Mouse (Mus musculus): ENCODE results near the gene Sbno1. TPM values are rescaled to one million over a fixed set of nuclear protein-coding genes. Genes with fewer than 3 reads are reported as not detected.
"Not testable (repeated sequence)": the region's sequence is repeated elsewhere in the genome, so short reads cannot be mapped to it uniquely, and the experiment has no call there.

Sbno1 gene
- polyA plus RNA-seq (2012): 0.28 and 0.32 TPM in 2 replicates

- Histone ChIP-seq H3K4me1 (ENCODE audit: control insufficient read depth) (peaks cover 43% of the 10 kb centered on the region), H3K27me3 (ENCODE audit: control insufficient read depth) (no peaks in the 10 kb centered on the region), H3K9me3 (ENCODE audit: control insufficient read depth, low read length) (no peaks in the 10 kb centered on the region), H3K4me3 (replicated peaks) (peak within 1 kb of the TSS; percentile 88), H3K36me3 (ENCODE audit: control insufficient read depth) (peaks cover 10% of the 10 kb centered on the region)
- TF ChIP-seq GATA1 (IDR thresholded peaks at IDR 0.05; ENCODE audit: low read length): no peak
- TF ChIP-seq TAL1 (IDR thresholded peaks at IDR 0.05; ENCODE audit: low read length): no peak
Measured at GRCm38 (mm10) chr5:124425412-124426259, at the start of gene Sbno1. TSS of gene Sbno1 (minus strand) at chr5:124426001.

GRCm38 (mm10) chr5:124470591-124471171 is 44.9 kb upstream of the Sbno1 start:
- Histone ChIP-seq H3K4me1 (ENCODE audit: control insufficient read depth) (peaks cover 11% of the 10 kb centered on the region), H3K36me3 (ENCODE audit: control insufficient read depth) (peaks cover 17% of the 10 kb centered on the region), H3K27me3 (ENCODE audit: control insufficient read depth) (no peaks in the 10 kb centered on the region), H3K9me3 (ENCODE audit: control insufficient read depth, low read length) (no peaks in the 10 kb centered on the region), H3K4me3 (replicated peaks) (no peak overlapping the region)
- TF ChIP-seq GATA1 (IDR thresholded peaks at IDR 0.05; ENCODE audit: low read length) (no peak), TAL1 (IDR thresholded peaks at IDR 0.05; ENCODE audit: low read length) (no peak)

- H3K4me1 ChIP-seq (ENCODE audit: control insufficient read depth): peaks cover 5% of the 10 kb centered on the region
- no peak for TF ChIP-seq TAL1 (IDR thresholded peaks at IDR 0.05; ENCODE audit: low read length)
- no peak for TF ChIP-seq GATA1 (IDR thresholded peaks at IDR 0.05; ENCODE audit: low read length)
- H3K36me3 ChIP-seq (ENCODE audit: control insufficient read depth): peaks cover 17% of the 10 kb centered on the region
- H3K4me3 ChIP-seq (replicated peaks): no peak overlapping the region
- H3K27me3 ChIP-seq (ENCODE audit: control insufficient read depth): no peaks in the 10 kb centered on the region
- no peaks in the 10 kb centered on the region for H3K9me3 ChIP-seq (ENCODE audit: control insufficient read depth, low read length)
Measured at GRCm38 (mm10) chr5:124469486-124469885, 43.7 kb upstream of the Sbno1 start.

GRCm38 (mm10) chr5:124468365-124468764 is 42.6 kb upstream of the Sbno1 start:
- Histone ChIP-seq H3K9me3 (ENCODE audit: control insufficient read depth, low read length) (no peaks in the 10 kb centered on the region), H3K4me1 (ENCODE audit: control insufficient read depth) (peaks cover 3% of the 10 kb centered on the region), H3K27me3 (ENCODE audit: control insufficient read depth) (no peaks in the 10 kb centered on the region), H3K36me3 (ENCODE audit: control insufficient read depth) (peaks cover 22% of the 10 kb centered on the region), H3K4me3 (replicated peaks) (no peak overlapping the region)
- TF ChIP-seq TAL1 (IDR thresholded peaks at IDR 0.05; ENCODE audit: low read length) (no peak), GATA1 (IDR thresholded peaks at IDR 0.05; ENCODE audit: low read length) (no peak)

GRCm38 (mm10) chr5:124467766-124468165 is 42.0 kb upstream of the Sbno1 start:
- Histone ChIP-seq H3K4me1 (ENCODE audit: control insufficient read depth) (peaks cover 3% of the 10 kb centered on the region), H3K4me3 (replicated peaks) (no peak overlapping the region), H3K9me3 (ENCODE audit: control insufficient read depth, low read length) (no peaks in the 10 kb centered on the region), H3K36me3 (ENCODE audit: control insufficient read depth) (peaks cover 28% of the 10 kb centered on the region), H3K27me3 (ENCODE audit: control insufficient read depth) (no peaks in the 10 kb centered on the region)
- TF ChIP-seq TAL1 (IDR thresholded peaks at IDR 0.05; ENCODE audit: low read length) (no peak), GATA1 (IDR thresholded peaks at IDR 0.05; ENCODE audit: low read length) (no peak)

- Histone ChIP-seq H3K27me3 (ENCODE audit: control insufficient read depth) (no peaks in the 10 kb centered on the region), H3K4me3 (replicated peaks) (no peak overlapping the region), H3K4me1 (ENCODE audit: control insufficient read depth) (peaks cover 3% of the 10 kb centered on the region), H3K36me3 (ENCODE audit: control insufficient read depth) (peaks cover 56% of the 10 kb centered on the region), H3K9me3 (ENCODE audit: control insufficient read depth, low read length) (no peaks in the 10 kb centered on the region)
- TF ChIP-seq GATA1 (IDR thresholded peaks at IDR 0.05; ENCODE audit: low read length) (no peak), TAL1 (IDR thresholded peaks at IDR 0.05; ENCODE audit: low read length) (no peak)
Measured at GRCm38 (mm10) chr5:124464905-124465304, 39.1 kb upstream of the Sbno1 start.

GRCm38 (mm10) chr5:124463462-124463861 is 37.7 kb upstream of the Sbno1 start:
- Histone ChIP-seq H3K9me3 (ENCODE audit: control insufficient read depth, low read length) (no peaks in the 10 kb centered on the region), H3K36me3 (ENCODE audit: control insufficient read depth) (peaks cover 62% of the 10 kb centered on the region), H3K27me3 (ENCODE audit: control insufficient read depth) (no peaks in the 10 kb centered on the region), H3K4me1 (ENCODE audit: control insufficient read depth) (peaks cover 6% of the 10 kb centered on the region), H3K4me3 (replicated peaks) (no peak overlapping the region)
- TF ChIP-seq TAL1 (IDR thresholded peaks at IDR 0.05; ENCODE audit: low read length) (no peak), GATA1 (IDR thresholded peaks at IDR 0.05; ENCODE audit: low read length) (no peak)

- Histone ChIP-seq H3K4me1 (ENCODE audit: control insufficient read depth) (peaks cover 5% of the 10 kb centered on the region), H3K36me3 (ENCODE audit: control insufficient read depth) (peaks cover 68% of the 10 kb centered on the region), H3K9me3 (ENCODE audit: control insufficient read depth, low read length) (no peaks in the 10 kb centered on the region), H3K27me3 (ENCODE audit: control insufficient read depth) (no peaks in the 10 kb centered on the region), H3K4me3 (replicated peaks) (no peak overlapping the region)
- TF ChIP-seq TAL1 (IDR thresholded peaks at IDR 0.05; ENCODE audit: low read length) (no peak), GATA1 (IDR thresholded peaks at IDR 0.05; ENCODE audit: low read length) (no peak)
Measured at GRCm38 (mm10) chr5:124462297-124463025, 36.7 kb upstream of the Sbno1 start.

GRCm38 (mm10) chr5:124460922-124461321 is 35.1 kb upstream of the Sbno1 start:
- not testable (repeated sequence) for H3K4me3 ChIP-seq (replicated peaks); H3K4me1 ChIP-seq (ENCODE audit: control insufficient read depth); H3K27me3 ChIP-seq (ENCODE audit: control insufficient read depth); H3K9me3 ChIP-seq (ENCODE audit: control insufficient read depth, low read length)
- H3K36me3 ChIP-seq (ENCODE audit: control insufficient read depth): peaks cover 78% of the 10 kb centered on the region
